Mouse (Mus musculus) erythroblast, adult 5-6 weeks (primary cell): Measurements from ENCODE around the gene Cx3cr1. TPM values are rescaled to one million over a fixed set of nuclear protein-coding genes. Genes with fewer than 3 reads are reported as not detected.

Source experiments
- ATAC-seq: replicated peaks from 2 replicates; pipeline ENCODE4 v1.8.0; 2016; ENCODE audit warnings: moderate number of reproducible peaks, mild to moderate bottlenecking, moderate TSS enrichment, inconsistent platforms; ENCODE audit not compliant: poor library complexity, low FRiP score, severe bottlenecking
- total RNA-seq, 2 experiments: library from RNA; stranded (forward) in 1 of 2; stranded (reverse) in 1 of 2; fragments of 150-400 nt in 1 of 2; fragments of 200-764, 138-1000 nt in 1 of 2; gene quantifications; 2 replicates each; pipeline versions ENCODE4 v1.2.3 to v1.2.4; 2015 to 2017; ENCODE audit warnings: low replicate concordance in 2 of 2

Gene Cx3cr1
- total RNA-seq, 2 experiments from 2014 or later = 6.7 to 13.7 TPM

- no peak for ATAC-seq
Observed at GRCm38 (mm10) chr9:119913087-119913838, 156.4 kb downstream of the Cx3cr1 start.

GRCm38 (mm10) chr9:119909931-119910330 lies 159.7 kb downstream of the Cx3cr1 start:
- ATAC-seq = no peak

DNA sequence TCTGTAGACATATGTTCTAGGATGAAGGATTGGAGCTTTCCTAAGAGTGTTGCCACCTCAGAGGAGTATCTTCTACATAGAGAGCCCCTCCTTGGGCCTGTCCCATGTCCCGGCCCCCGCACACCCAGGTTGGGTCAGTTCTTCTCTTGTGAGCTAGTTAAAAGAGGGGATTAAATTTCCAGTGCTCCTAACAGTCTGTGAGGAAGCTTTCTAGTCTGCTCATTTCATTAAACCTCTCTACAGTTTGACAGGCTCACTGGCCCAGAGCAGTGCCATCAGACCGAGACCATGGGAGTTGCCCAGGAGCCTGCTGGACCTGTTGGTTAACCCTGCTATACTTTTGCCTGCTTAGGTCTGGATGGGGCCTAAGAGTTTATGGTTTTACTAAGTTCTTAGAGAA lies 161.0 kb downstream of the Cx3cr1 start:
- no peak for ATAC-seq

GRCm38 (mm10) chr9:119902410-119903151 lies 167.1 kb downstream of the Cx3cr1 start:
- no peak for ATAC-seq

DNA sequence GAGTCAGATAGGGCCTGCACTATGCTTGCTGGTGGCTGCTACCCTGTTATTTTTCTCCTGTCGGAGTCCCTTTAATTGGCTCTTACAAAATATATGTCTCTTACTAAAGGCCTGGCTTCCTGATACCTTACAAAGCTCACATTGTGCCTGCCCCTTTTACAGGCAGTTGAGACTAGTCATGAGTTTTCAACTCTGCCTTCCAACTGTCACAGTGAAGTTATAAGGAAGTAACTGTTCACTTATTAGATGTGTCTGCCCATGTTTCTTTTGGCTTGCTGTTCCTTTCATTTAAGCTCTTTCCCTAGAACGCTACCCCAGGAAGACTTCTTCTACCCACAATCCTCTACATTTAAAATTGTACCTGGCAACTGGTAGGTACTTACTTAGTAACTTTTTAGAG lies 170.2 kb downstream of the Cx3cr1 start:
- ATAC-seq = no peak

- ATAC-seq = peak; percentile 20; the same call in 1 of the 2 replicates
Observed at GRCm38 (mm10) chr9:119895040-119895721, 174.5 kb downstream of the Cx3cr1 start.

DNA sequence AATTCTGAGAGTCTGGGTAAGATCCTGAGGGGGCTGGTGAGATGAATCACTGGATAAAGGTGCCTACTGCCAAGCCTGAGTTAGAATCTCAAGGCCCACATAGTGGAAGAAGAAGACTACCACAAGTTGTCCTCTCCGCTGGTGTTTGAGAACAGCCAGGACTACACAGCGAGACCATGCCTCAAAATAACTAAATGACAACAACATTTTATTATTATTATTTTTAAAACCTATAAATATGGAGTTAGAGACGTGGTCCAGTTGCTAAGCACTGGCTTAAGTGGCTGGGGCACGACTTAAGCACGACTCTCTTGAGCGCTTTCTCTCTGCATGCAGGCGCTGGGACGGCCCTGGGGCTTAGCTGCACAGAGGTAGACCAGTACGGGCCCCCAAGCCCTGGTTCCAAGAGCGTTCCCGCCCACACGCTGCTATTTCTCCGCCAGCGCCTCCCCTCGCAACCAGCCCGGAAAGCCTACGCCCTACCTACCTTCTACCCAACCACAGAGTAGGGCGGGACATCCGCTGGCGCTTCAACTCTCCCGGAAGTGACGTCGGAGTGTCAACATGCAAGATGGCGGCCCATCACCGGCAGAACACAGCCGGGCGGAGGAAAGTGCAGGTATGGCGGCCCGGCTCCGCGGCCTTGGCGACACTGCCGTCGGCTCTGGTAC lies 175.2 kb downstream of the Cx3cr1 start, which contains the start of gene Wdr48:
Gene Wdr48 (plus strand): TSS at position 540 of the 671 bp plus-strand sequence.
- peak; percentile 99 for ATAC-seq

GRCm38 (mm10) chr9:119893881-119894280 lies 175.8 kb downstream of the Cx3cr1 start:
- ATAC-seq = no peak

DNA sequence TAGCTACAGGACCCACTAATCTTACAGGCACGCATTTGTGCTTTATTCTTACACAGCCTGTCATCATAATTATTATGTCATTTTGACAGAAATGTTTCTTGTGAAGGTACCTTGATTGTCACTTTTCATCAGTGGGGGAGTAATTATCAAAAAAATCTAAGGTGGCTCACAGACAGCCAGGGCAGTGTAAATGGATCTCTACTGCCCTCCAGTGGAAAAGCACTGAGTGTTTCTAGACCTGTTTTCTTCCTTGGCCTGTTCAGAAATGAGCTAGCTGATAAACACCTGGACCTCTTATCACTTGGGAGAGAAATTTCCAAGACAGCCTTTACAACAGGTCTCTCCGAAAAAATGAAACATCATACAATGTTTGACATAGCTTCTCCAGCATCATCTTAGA lies 179.0 kb downstream of the Cx3cr1 start:
- no peak for ATAC-seq

GRCm38 (mm10) chr9:119889446-119889845 lies 180.2 kb downstream of the Cx3cr1 start:
- no peak for ATAC-seq

DNA sequence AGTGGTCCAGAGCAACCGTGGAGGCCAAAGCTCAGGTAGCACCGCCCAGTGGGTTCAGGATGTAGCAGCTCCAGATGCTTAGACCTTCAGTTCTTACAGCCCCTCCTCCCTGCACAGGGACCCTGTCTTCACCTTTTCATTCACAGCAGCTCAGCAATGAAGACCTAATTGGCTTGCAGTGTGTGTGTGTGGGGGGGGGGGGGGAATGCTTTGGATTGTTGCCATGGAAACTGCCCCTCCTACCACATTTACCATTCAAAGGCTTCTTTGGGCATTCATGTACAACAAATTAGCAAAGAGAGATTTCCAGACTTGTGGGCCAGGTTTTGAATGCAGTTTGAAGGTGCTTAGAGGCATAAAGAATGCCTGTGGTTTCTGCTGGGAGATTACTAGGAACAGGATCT lies 180.8 kb downstream of the Cx3cr1 start:
- no peak for ATAC-seq

DNA sequence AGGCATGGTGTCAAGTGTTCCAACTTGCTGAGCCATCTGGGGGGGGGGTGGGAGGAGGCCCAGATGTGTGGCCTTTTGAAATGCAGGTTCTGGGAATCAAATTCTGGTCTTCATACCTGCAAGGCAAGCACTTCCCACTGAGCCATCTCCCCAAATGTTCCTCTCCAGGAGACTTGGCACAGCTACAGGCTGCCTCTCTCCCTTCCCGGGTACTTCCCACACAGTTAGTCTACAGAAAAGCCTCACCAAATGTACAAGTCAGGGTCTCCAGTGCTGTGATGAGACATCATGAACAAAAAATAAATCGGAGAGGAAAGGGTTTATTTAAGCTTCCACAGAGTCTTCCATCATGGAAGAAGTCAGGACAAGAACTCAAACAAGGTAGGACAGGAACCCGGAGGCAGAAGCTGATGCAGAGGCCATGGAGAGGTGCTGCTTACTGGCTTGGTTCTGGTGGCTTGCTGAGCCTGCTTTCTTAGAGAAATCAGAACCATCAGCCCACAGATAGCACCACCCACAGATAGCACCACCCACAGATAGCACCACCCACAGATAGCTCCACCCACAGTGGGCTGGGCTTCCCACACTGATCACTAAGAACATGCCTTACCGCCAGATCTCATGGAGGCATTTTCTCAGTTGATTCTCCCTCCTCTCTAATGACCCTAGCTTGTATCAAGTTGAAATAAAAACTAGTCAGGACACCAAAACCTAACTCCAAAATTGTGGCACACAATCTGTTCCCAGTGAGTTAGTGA lies 182.4 kb downstream of the Cx3cr1 start:
- ATAC-seq = no peak

- no peak for ATAC-seq
Observed at GRCm38 (mm10) chr9:119854170-119854569, 215.5 kb downstream of the Cx3cr1 start.

DNA sequence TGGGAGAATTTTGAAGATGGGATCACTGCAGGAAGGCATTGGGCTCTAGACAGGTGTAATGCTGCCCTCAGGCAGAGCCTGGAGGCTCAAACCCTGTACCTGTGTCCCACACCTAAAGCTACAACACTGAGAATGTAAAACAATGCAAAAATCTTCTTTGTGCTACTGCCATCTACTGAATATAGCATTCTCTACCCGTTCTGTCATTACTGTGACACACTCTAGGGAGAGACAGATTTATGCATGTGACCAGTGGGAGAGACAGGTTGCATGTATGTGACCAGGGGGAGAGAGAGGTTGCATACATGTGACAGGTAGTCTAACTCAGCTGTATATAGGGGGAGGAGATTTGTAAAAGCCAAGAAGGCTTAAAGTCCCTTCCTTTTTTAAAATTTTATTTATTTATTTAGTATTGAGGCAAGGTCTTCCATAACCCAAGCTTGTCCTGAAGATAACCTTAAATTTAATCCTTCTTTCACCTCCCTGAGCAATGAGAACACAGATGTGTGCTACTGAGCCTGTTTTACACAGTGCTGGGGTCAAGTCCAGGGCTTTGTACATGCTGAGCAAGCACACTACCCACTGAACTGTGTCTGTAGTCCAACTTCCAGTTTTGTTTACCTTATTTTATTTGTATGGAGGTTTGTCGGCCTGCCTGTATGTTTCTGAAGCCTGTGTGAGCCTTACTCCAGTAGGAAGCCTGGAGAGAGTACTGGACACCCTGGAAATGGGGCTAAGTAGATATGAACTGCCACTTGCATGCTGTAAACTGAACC lies 216.4 kb downstream of the Cx3cr1 start:
- ATAC-seq = no peak

DNA sequence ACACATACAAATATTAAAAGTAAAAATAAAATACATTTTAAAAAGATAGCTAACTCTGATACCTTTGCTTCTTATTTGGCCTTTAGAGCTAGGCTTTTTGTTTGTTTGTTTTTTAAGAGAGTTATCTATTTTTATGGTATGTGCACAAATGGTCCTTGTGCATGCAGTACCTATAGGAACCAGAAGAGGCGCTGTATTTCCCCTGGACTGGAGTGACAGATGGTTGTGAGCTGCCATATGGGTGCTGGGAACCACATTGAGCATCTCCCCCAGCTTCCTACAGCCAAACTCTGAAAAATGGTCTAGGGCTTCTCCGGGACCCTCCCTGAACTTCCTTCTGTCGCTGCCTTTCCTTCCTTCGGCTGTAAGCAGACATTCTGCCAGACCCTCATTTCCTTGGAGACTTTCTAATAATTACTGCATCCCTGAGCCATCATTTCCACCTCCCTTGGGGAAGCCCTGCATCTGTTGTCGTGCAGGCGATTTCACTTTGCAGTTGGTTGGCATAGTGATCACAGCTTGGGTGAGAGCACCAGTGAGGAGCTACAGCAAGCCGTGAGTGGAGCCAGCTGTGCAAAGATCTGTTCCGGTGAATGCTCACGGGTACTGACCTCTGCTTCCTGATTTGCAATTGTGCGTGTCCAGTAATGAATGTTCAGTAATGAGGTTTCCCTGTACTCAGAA lies 217.2 kb downstream of the Cx3cr1 start:
- no peak for ATAC-seq
